10 mouse cellular contexts compared by ENCODE assay signal in genomic region chr4:134238686-134239085, GRCm38 (mm10). TPM values are rescaled to one million over a fixed set of nuclear protein-coding genes. Genes with fewer than 3 reads are reported as not detected.
DNase-seq lines count a peak whose midpoint lies in the region; ATAC-seq and TF ChIP-seq lines count a peak whose summit lies in the region.
"Had no signal": no experiment of that assay in that cellular context is flagged by ENCODE, and none has a peak within 500 bp of the region (broad histone marks: within the 10 kb centered on the region; RNA-seq: fewer than 3 reads in every experiment).

No protein-coding gene starts in this region.

- no peak overlapping the region; the same call in 1 of the 2 replicates for H3K9ac ChIP-seq in intestine, postnatal 0 days (ENCODE audit: low read depth, low read length)
- H3K9ac ChIP-seq: neural tube, embryonic 12.5 days had no signal

- H3K27ac ChIP-seq in cerebellum, adult 2 months (ENCODE audit: insufficient read depth, low read length): no peak overlapping the region
- peak overlapping the region; percentile 87 for H3K27ac ChIP-seq in intestine, postnatal 0 days (ENCODE audit: low read depth, low read length)
- peak overlapping the region; percentile 43 for H3K27ac ChIP-seq in small intestine, adult 2 months (ENCODE audit: insufficient read depth, low read depth, low read length)
- no peak overlapping the region for H3K27ac ChIP-seq in left cerebral cortex, adult 2 months
- H3K27ac ChIP-seq: neural tube, embryonic 12.5 days had no signal

- H3K4me3 ChIP-seq in cerebellum, adult 2 months (replicated peaks; ENCODE audit: insufficient read depth, low read depth, low read length): no peak overlapping the region
- H3K4me3 ChIP-seq in lung, adult 2 months (replicated peaks; ENCODE audit: extremely low read depth, low read depth, low read length): no peak overlapping the region
- peak overlapping the region; percentile 60 for H3K4me3 ChIP-seq in intestine, postnatal 0 days (ENCODE audit: low read depth, low read length)
- peak overlapping the region; percentile 86; the same call in 1 of the 2 replicates for H3K4me3 ChIP-seq in small intestine, adult 2 months (ENCODE audit: low read depth, low read length)
- H3K4me3 ChIP-seq in left cerebral cortex, adult 2 months: no peak overlapping the region
- H3K4me3 ChIP-seq: neural tube, embryonic 12.5 days had no signal

- peak; percentile 43 to 55 for DNase-seq in cerebellum, adult 2 months
- no peak for DNase-seq in cerebellum, postnatal 4 days (ENCODE audit: low spot score in 2 of 2)
- DNase-seq in lung, adult 2 months: peak; percentile 23
- DNase-seq in lung, adult 18-20 months: no peak
- no peak for DNase-seq in left cerebral cortex, adult 2 months (ENCODE audit: extremely low spot score in 1 of 2, low spot score in 2 of 2)
- no peak for DNase-seq in frontal cortex, postnatal 10 days (ENCODE audit: low spot score in 2 of 2)

- intact Hi-C loops in left cerebral cortex, adult 2 months (cut with DNase I): no loop called here

- TF ChIP-seq CTCF in cerebellum, adult 2 months (IDR thresholded peaks at IDR 0.05; ENCODE audit: borderline replicate concordance, insufficient read depth, low read depth, low read length): no peak
- no peak for TF ChIP-seq CTCF in lung, adult 2 months (IDR thresholded peaks at IDR 0.05; ENCODE audit: insufficient read depth, low read length)
- TF ChIP-seq CTCF in intestine, postnatal 0 days (IDR thresholded peaks at IDR 0.05; ENCODE audit: low read depth): peak; percentile 24; the same call in 1 of the 2 replicates
- TF ChIP-seq CTCF in small intestine, adult 2 months (IDR thresholded peaks at IDR 0.05; ENCODE audit: extremely low read depth, insufficient read length, insufficient replicate concordance, low read depth, low read length): no peak
- TF ChIP-seq CTCF in left cerebral cortex, adult 2 months (IDR thresholded peaks at IDR 0.05): no peak

- TF ChIP-seq POLR2A in cerebellum, adult 2 months (IDR thresholded peaks at IDR 0.05; ENCODE audit: borderline replicate concordance, insufficient read depth, low read length): no peak
- no peak for TF ChIP-seq POLR2A in lung, adult 2 months (IDR thresholded peaks at IDR 0.05; ENCODE audit: borderline replicate concordance, extremely low read depth, low read depth, low read length)
- no peak for TF ChIP-seq POLR2A in small intestine, adult 2 months (IDR thresholded peaks at IDR 0.05; ENCODE audit: low read depth, low read length)

- peak; percentile 6 for ATAC-seq in intestine, postnatal 0 days

- peak overlapping the region; percentile 66 for H3K4me2 ChIP-seq in intestine, postnatal 0 days (replicated peaks; ENCODE audit: low read depth)

- H3K9me3 ChIP-seq in intestine, postnatal 0 days (ENCODE audit: control insufficient read depth): no peaks in the 10 kb centered on the region
- H3K9me3 ChIP-seq: neural tube, embryonic 12.5 days had no signal

- H3K4me1 ChIP-seq in cerebellum, adult 2 months (ENCODE audit: control insufficient read depth, insufficient read depth, low read length): peaks cover 9% of the 10 kb centered on the region; the same call in 1 of the 2 replicates
- H3K4me1 ChIP-seq in lung, adult 2 months (ENCODE audit: control insufficient read depth, insufficient read depth, low read length): 0 out of 2 replicates have a peak, but pooled peaks cover 4% of the 10 kb centered on the region
- no peaks in the 10 kb centered on the region; the same call in 1 of the 2 replicates for H3K4me1 ChIP-seq in intestine, postnatal 0 days (replicated peaks; ENCODE audit: control insufficient read depth, insufficient read depth, low read length)
- peaks cover 9% of the 10 kb centered on the region; the same call in 1 of the 2 replicates for H3K4me1 ChIP-seq in small intestine, adult 2 months (ENCODE audit: control insufficient read depth, insufficient read depth, insufficient read length, low read length)
- H3K4me1 ChIP-seq: neural tube, embryonic 12.5 days had no signal

- 2% methylated on average over 10 of the region's 10 CpGs for WGBS in cerebellum, adult 2 months
- 9% methylated on average over 10 of the region's 10 CpGs for WGBS in lung, adult 2 months
- WGBS in intestine, postnatal 0 days: 8% methylated on average over 10 of the region's 10 CpGs
- WGBS in small intestine, adult 2 months: 8% methylated on average over 10 of the region's 10 CpGs

- H3K36me3 ChIP-seq in intestine, postnatal 0 days (ENCODE audit: control insufficient read depth, insufficient read depth): peaks cover 10% of the 10 kb centered on the region; the same call in 1 of the 2 replicates
- H3K36me3 ChIP-seq in small intestine, adult 2 months (ENCODE audit: control insufficient read depth, insufficient read depth, low read length): peaks cover 16% of the 10 kb centered on the region
- H3K36me3 ChIP-seq: neural tube, embryonic 12.5 days had no signal

- no peaks in the 10 kb centered on the region for H3K27me3 ChIP-seq in cerebellum, adult 2 months (ENCODE audit: control insufficient read depth, insufficient read depth, low read length)
- H3K27me3 ChIP-seq in intestine, postnatal 0 days (replicated peaks; ENCODE audit: control insufficient read depth, insufficient read depth, low read length): no peaks in the 10 kb centered on the region
- H3K27me3 ChIP-seq in small intestine, adult 2 months (ENCODE audit: control insufficient read depth, insufficient read depth, low read length): no peaks in the 10 kb centered on the region

RNA-seq across cellular contexts. Expression of gene Cnksr1, which starts 0.5 kb away (rescaled TPM):
- 0.55 and 0.56 TPM in 2 replicates for polyA plus RNA-seq in cerebellum, adult 2 months (2012; rRNA removed)
- 13.8 and 15.8 TPM in 2 replicates for polyA plus RNA-seq in lung, adult 2 months (2012; rRNA removed)
- 13.8 and 15.5 TPM in 2 replicates for polyA plus RNA-seq in intestine, postnatal 0 days (2015; fragmentation: Nextera tagmentation; extraction: Ambion mirVana)
- polyA plus RNA-seq in small intestine, adult 2 months (2012; rRNA removed): 16.3 and 42.5 TPM in 2 replicates
- under 1 TPM; 0.32 to 0.58 TPM for total RNA-seq in left cerebral cortex, adult 2 months (2021)
- total RNA-seq: common myeloid progenitor, adult 5-6 weeks had no signal

RNA-seq across cellular contexts. Expression of gene E130218I03Rik, which starts 4.8 kb away (rescaled TPM):
- polyA plus RNA-seq in cerebellum, adult 2 months (2012; rRNA removed): 0.52 and 0.84 TPM in 2 replicates
- not detected in 2 replicates for polyA plus RNA-seq in lung, adult 2 months (2012; rRNA removed)
- polyA plus RNA-seq in intestine, postnatal 0 days (2015; fragmentation: Nextera tagmentation; extraction: Ambion mirVana): 0.39 and 0.46 TPM in 2 replicates
- polyA plus RNA-seq in small intestine, adult 2 months (2012; rRNA removed): not detected in 2 replicates
- total RNA-seq in left cerebral cortex, adult 2 months (2021): not detected

RNA-seq across cellular contexts. Expression of gene Zfp593, which starts 6.7 kb away (rescaled TPM):
- polyA plus RNA-seq in cerebellum, adult 2 months (2012; rRNA removed): 10.7 and 11.7 TPM in 2 replicates
- 7.2 and 7.5 TPM in 2 replicates for polyA plus RNA-seq in lung, adult 2 months (2012; rRNA removed)
- polyA plus RNA-seq in intestine, postnatal 0 days (2015; fragmentation: Nextera tagmentation; extraction: Ambion mirVana): 9.4 and 10.5 TPM in 2 replicates
- polyA plus RNA-seq in small intestine, adult 2 months (2012; rRNA removed): 6.4 and 7.2 TPM in 2 replicates
- total RNA-seq in left cerebral cortex, adult 2 months (2021): 10 to 100 TPM; 11.6 to 12.9 TPM

RNA-seq across cellular contexts. Expression of gene Gm30191, which starts 8.0 kb away (rescaled TPM):
- 1.8 and 1.9 TPM in 2 replicates for polyA plus RNA-seq in cerebellum, adult 2 months (2012; rRNA removed)
- polyA plus RNA-seq in lung, adult 2 months (2012; rRNA removed): not detected in 2 replicates
- not detected in 2 replicates for polyA plus RNA-seq in intestine, postnatal 0 days (2015; fragmentation: Nextera tagmentation; extraction: Ambion mirVana)
- polyA plus RNA-seq in small intestine, adult 2 months (2012; rRNA removed): 0.35 TPM in 1 of 2 replicates, not detected in the other
- not detected for total RNA-seq in left cerebral cortex, adult 2 months (2021)
- total RNA-seq: common myeloid progenitor, adult 5-6 weeks had no signal
- polyA plus RNA-seq: neural tube, embryonic 12.5 days had no signal

RNA-seq across cellular contexts. Expression of gene Catsper4, which starts 11.5 kb away (rescaled TPM):
- polyA plus RNA-seq in cerebellum, adult 2 months (2012; rRNA removed): 0.08 TPM in 1 of 2 replicates, not detected in the other
- polyA plus RNA-seq in lung, adult 2 months (2012; rRNA removed): 0.20 and 0.31 TPM in 2 replicates
- 0.60 and 0.81 TPM in 2 replicates for polyA plus RNA-seq in intestine, postnatal 0 days (2015; fragmentation: Nextera tagmentation; extraction: Ambion mirVana)
- polyA plus RNA-seq in small intestine, adult 2 months (2012; rRNA removed): 0.52 and 1.4 TPM in 2 replicates
- total RNA-seq in left cerebral cortex, adult 2 months (2021): not detected
- total RNA-seq: common myeloid progenitor, adult 5-6 weeks had no signal
- polyA plus RNA-seq: neural tube, embryonic 12.5 days had no signal

Comparison
In these comparisons a context has a peak if more than half of its experiments do, and no peak if none do; other contexts are left out.
1. DNase-seq: peak in cerebellum, adult 2 months (2 of 2) and lung, adult 2 months (single experiment); none in cerebellum, postnatal 4 days (0 of 2), lung, adult 18-20 months (0 of 2), left cerebral cortex, adult 2 months (0 of 2) and frontal cortex, postnatal 10 days (0 of 2).
2. H3K27ac ChIP-seq: peak in intestine, postnatal 0 days (single experiment) and small intestine, adult 2 months (single experiment); none in cerebellum, adult 2 months (single experiment) and left cerebral cortex, adult 2 months (single experiment).
3. H3K4me3 ChIP-seq: peak in intestine, postnatal 0 days (single experiment) and small intestine, adult 2 months (single experiment); none in cerebellum, adult 2 months (single experiment), lung, adult 2 months (single experiment) and left cerebral cortex, adult 2 months (single experiment).